Mouse (Mus musculus): ENCODE results near the gene Gdpd5. TPM values are rescaled to one million over a fixed set of nuclear protein-coding genes. Genes with fewer than 3 reads are reported as not detected.
A peak's percentile ranks its signal among the peaks of the same experiment; 100 is the strongest.

Gene Gdpd5
- total RNA-seq (2021): 10 to 100 TPM; 21.9 to 27.0 TPM
- long read RNA-seq, experiment 1, full-length matches to known transcripts: 5 of 12 reads
- long read RNA-seq, experiment 1, partial matches to known transcripts: 2 of 12 reads
- long read RNA-seq, experiment 1, other reads (novel, unspliced or antisense): 5 of 12 reads
- long read RNA-seq, experiment 2, full-length matches to known transcripts: 5 of 9 reads
- long read RNA-seq, experiment 2, partial matches to known transcripts: 0 of 9 reads
- long read RNA-seq, experiment 2, other reads (novel, unspliced or antisense): 4 of 9 reads

- DNase-seq: peak; percentile 99 to 100
These were observed at the start of gene Gdpd5 for GRCm38 (mm10) chr7:99381214-99382087. Gdpd5 (plus strand) TSS chr7:99381414.

- peak; percentile 83 to 97 for DNase-seq
These were observed 48.3 kb upstream of the Gdpd5 start for GRCm38 (mm10) chr7:99332774-99333480.

- no peak for DNase-seq
These were observed 40.5 kb upstream of the Gdpd5 start for GRCm38 (mm10) chr7:99340736-99341135.

GRCm38 (mm10) chr7:99343577-99343976 is 37.6 kb upstream of the Gdpd5 start:
- DNase-seq: no peak

GRCm38 (mm10) chr7:99347268-99347667 is 33.9 kb upstream of the Gdpd5 start:
- DNase-seq: no peak

- DNase-seq: no peak
These were observed 32.3 kb upstream of the Gdpd5 start for GRCm38 (mm10) chr7:99348883-99349282.

GRCm38 (mm10) chr7:99349782-99350720 is 31.2 kb upstream of the Gdpd5 start:
- no peak for DNase-seq

- peak; percentile 60 to 63 for DNase-seq
These were observed 30.0 kb upstream of the Gdpd5 start for GRCm38 (mm10) chr7:99351104-99351801.

GRCm38 (mm10) chr7:99351802-99352517 is 29.3 kb upstream of the Gdpd5 start:
- DNase-seq: peak; percentile 71 to 79

- DNase-seq: peak; percentile 95 to 96
These were observed 28.5 kb upstream of the Gdpd5 start, which contains the start of gene Serpinh1 for GRCm38 (mm10) chr7:99352526-99353400. Serpinh1 (minus strand) TSS chr7:99353239.

- DNase-seq: peak; percentile 87 to 92
These were observed 25.5 kb upstream of the Gdpd5 start for GRCm38 (mm10) chr7:99355731-99356131.

GRCm38 (mm10) chr7:99356244-99356930 is 24.8 kb upstream of the Gdpd5 start:
- peak; percentile 81 to 85 for DNase-seq

GRCm38 (mm10) chr7:99357201-99357600 is 24.0 kb upstream of the Gdpd5 start:
- DNase-seq: peak; percentile 71 to 79

GRCm38 (mm10) chr7:99358371-99358770 is 22.8 kb upstream of the Gdpd5 start:
- DNase-seq: no peak

GRCm38 (mm10) chr7:99360021-99360802 is 21.0 kb upstream of the Gdpd5 start:
- DNase-seq: peak; percentile 84 to 96

- no peak for DNase-seq
These were observed 20.3 kb upstream of the Gdpd5 start for GRCm38 (mm10) chr7:99360803-99361414.

GRCm38 (mm10) chr7:99362137-99362536 is 19.1 kb upstream of the Gdpd5 start:
- DNase-seq: no peak
